Mouse (Mus musculus): Measurements from ENCODE around the gene Pde7b. TPM values are rescaled to one million over a fixed set of nuclear protein-coding genes. Genes with fewer than 3 reads are reported as not detected.

Gene Pde7b
- polyA plus RNA-seq, 1 experiment from 2014 or later, result 5.0 TPM

DNA sequence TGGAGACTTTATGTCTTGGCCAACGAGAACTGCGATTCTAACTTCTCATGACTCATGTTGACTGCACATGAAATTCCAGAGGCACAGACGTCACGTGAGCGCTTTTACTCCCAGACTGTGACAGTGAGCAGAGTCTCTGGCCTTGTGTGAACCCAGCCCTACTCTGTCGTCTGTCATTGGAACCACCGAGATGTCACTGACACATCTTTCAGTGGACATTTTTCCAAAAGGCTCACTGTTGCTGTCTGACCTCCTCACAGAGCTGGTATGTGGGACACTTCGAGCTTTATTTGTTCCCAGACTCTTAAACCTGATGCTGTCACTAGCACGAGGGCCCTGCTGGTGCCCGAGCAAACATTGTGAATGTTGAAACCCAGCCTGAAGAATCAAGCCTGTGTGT lies 315.7 kb downstream of the Pde7b start:
- ATAC-seq (peak; percentile 92), DNase-seq (ENCODE audit: low spot score) (peak; percentile 96)
- no peak for TF ChIP-seq CTCF (IDR thresholded peaks at IDR 0.05)
- TF ChIP-seq EP300 (IDR thresholded peaks at IDR 0.05), result peak; percentile 73; the same call in 1 of the 2 replicates
- WGBS, result 20% methylated on average over 10 of the region's 10 CpGs
- Histone ChIP-seq H3K36me3 (ENCODE audit: insufficient read depth, low read length) (no peaks in the 10 kb centered on the region), H3K27ac (ENCODE audit: low read length) (peak overlapping the region; percentile 83), H3K4me1 (ENCODE audit: insufficient read depth, low read depth, low read length) (peaks cover 6% of the 10 kb centered on the region; the same call in 1 of the 2 replicates), H3K9ac (replicated peaks; ENCODE audit: low read depth) (no peak overlapping the region), H3K27me3 (replicated peaks; ENCODE audit: insufficient read depth, low read length) (no peaks in the 10 kb centered on the region), H3K4me3 (ENCODE audit: low read depth, low read length) (no peak overlapping the region), H3K4me2 (replicated peaks; ENCODE audit: low read depth, low read length) (no peak overlapping the region), H3K9me3 (ENCODE audit: low read length) (no peaks in the 10 kb centered on the region)

DNA sequence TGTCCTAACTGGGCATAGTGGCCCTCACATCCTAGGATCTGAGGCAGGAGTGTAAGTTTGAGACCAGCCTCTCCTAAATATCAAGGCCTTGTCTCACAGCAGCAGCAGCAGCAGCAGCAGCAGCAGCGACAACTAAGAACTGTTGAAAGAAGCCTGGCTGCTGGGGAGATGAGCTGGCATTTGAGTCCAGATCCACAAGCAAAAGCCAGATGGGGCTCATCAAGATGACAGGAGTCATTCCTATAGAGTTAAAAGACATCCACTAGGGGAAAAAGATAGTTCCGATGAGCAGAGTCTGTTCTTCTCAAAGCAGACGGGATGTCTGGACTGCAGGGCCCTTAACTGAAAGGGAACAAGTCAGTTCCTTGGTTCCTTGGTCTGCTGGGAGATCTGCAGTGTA lies 316.5 kb downstream of the Pde7b start:
- no peak overlapping the region for H3K9ac ChIP-seq (replicated peaks; ENCODE audit: low read depth)

DNA sequence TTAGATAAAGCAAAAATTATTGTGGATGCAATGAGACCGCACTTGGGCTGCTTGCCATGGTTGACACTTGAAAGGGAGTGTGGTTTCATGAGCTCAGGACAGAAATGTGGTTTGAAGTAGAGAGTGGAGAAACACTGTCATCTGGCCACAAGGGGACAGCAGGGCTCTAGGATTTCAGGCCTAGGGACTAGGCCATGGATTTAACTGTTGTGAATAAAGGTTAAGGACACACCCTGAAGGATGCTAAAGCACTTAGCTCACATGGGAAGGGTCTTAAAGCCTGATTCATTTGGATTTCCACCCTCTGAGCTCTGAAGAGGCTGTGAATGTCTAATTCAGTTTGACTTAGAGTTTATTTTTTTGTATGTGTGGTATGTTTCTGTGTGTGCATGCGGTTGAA lies 319.4 kb downstream of the Pde7b start:
- no peaks in the 10 kb centered on the region for H3K9me3 ChIP-seq (ENCODE audit: low read length)
- TF ChIP-seq EP300 (IDR thresholded peaks at IDR 0.05) (0 out of 2 replicates have a peak, but pooled peaks have one; percentile 7), CTCF (IDR thresholded peaks at IDR 0.05) (peak; percentile 99)
- WGBS, result 70% methylated on average over 2 of the region's 2 CpGs
- peaks cover 6% of the 10 kb centered on the region; the same call in 1 of the 2 replicates for H3K4me1 ChIP-seq (ENCODE audit: insufficient read depth, low read depth, low read length)
- no peak overlapping the region for H3K9ac ChIP-seq (replicated peaks; ENCODE audit: low read depth)
- no peak overlapping the region for H3K4me2 ChIP-seq (replicated peaks; ENCODE audit: low read depth, low read length)
- no peaks in the 10 kb centered on the region for H3K36me3 ChIP-seq (ENCODE audit: insufficient read depth, low read length)
- DNase-seq (ENCODE audit: low spot score), result peak; percentile 89
- no peak overlapping the region for H3K27ac ChIP-seq (ENCODE audit: low read length)
- peak; percentile 29; the same call in 1 of the 2 replicates for ATAC-seq
- no peak overlapping the region for H3K4me3 ChIP-seq (ENCODE audit: low read depth, low read length)
- no peaks in the 10 kb centered on the region for H3K27me3 ChIP-seq (replicated peaks; ENCODE audit: insufficient read depth, low read length)

More for the DNA sequence above, 316.5 kb downstream of the Pde7b start:
- Histone ChIP-seq H3K9me3 (ENCODE audit: low read length) (no peaks in the 10 kb centered on the region), H3K4me2 (replicated peaks; ENCODE audit: low read depth, low read length) (no peak overlapping the region), H3K4me1 (ENCODE audit: insufficient read depth, low read depth, low read length) (peaks cover 6% of the 10 kb centered on the region; the same call in 1 of the 2 replicates), H3K36me3 (ENCODE audit: insufficient read depth, low read length) (no peaks in the 10 kb centered on the region), H3K27me3 (replicated peaks; ENCODE audit: insufficient read depth, low read length) (no peaks in the 10 kb centered on the region), H3K4me3 (ENCODE audit: low read depth, low read length) (no peak overlapping the region), H3K27ac (ENCODE audit: low read length) (peak overlapping the region; percentile 83)
- 43% methylated on average over 3 of the region's 3 CpGs for WGBS
- DNase-seq (ENCODE audit: low spot score) (peak; percentile 69), ATAC-seq (peak; percentile 14; the same call in 1 of the 2 replicates)
- TF ChIP-seq CTCF (IDR thresholded peaks at IDR 0.05) (peak; percentile 35; the same call in 1 of the 2 replicates), EP300 (IDR thresholded peaks at IDR 0.05) (no peak)

DNA sequence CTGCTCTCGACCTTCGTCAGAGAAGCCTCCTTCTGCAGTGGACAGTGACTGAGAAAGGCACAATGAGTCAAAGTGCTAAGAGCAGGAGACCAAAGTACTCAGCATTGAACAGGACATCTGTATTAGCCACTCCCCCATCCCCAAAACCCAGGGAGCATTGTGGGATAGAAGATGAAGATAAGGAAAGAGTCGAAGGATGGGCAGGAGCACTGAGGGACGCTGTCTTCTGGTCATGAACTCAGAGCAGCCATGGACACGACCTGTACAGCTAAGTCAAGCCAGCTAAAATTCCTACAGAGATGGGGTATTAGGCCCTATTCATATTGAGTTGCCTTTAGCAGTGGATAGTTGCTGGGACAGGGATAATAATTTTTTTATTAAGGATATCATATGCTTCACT lies 321.9 kb downstream of the Pde7b start:
- DNase-seq (ENCODE audit: low spot score) (no peak), ATAC-seq (no peak)
- Histone ChIP-seq H3K9ac (replicated peaks; ENCODE audit: low read depth) (no peak overlapping the region), H3K27me3 (replicated peaks; ENCODE audit: insufficient read depth, low read length) (no peaks in the 10 kb centered on the region), H3K27ac (ENCODE audit: low read length) (no peak overlapping the region), H3K9me3 (ENCODE audit: low read length) (no peaks in the 10 kb centered on the region), H3K36me3 (ENCODE audit: insufficient read depth, low read length) (no peaks in the 10 kb centered on the region), H3K4me3 (ENCODE audit: low read depth, low read length) (no peak overlapping the region), H3K4me2 (replicated peaks; ENCODE audit: low read depth, low read length) (no peak overlapping the region), H3K4me1 (ENCODE audit: insufficient read depth, low read depth, low read length) (no peaks in the 10 kb centered on the region)
- TF ChIP-seq CTCF (IDR thresholded peaks at IDR 0.05) (no peak), EP300 (IDR thresholded peaks at IDR 0.05) (no peak)
- WGBS, result 83% methylated on average over 5 of the region's 5 CpGs

DNA sequence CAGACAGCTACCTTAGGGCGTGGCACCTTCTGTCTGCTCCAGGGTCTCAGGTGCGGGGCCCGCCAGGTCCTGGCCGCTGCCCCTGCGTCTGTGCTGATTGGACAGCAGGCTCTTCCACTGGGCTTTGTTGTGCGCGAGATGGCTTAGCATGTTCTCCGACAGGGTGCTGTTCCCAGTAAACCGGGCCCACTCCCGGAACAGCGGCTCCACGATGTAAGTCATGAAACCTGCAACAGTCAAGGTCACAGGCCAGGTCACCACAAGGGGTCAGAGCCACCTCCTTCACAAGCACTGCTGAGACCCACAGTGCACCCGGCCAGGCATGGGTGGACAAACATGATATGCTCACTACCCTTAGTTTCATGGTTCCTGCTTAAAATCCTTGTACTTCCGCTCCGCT lies 324.5 kb downstream of the Pde7b start:
- 67% methylated on average over 15 of the region's 15 CpGs for WGBS
- ATAC-seq (no peak), DNase-seq (ENCODE audit: low spot score) (no peak)
- no peak for TF ChIP-seq CTCF (IDR thresholded peaks at IDR 0.05)
- TF ChIP-seq EP300 (IDR thresholded peaks at IDR 0.05), result no peak
- no peak overlapping the region for H3K9ac ChIP-seq (replicated peaks; ENCODE audit: low read depth)
- no peak overlapping the region for H3K4me3 ChIP-seq (ENCODE audit: low read depth, low read length)
- no peaks in the 10 kb centered on the region for H3K36me3 ChIP-seq (ENCODE audit: insufficient read depth, low read length)
- H3K4me1 ChIP-seq (ENCODE audit: insufficient read depth, low read depth, low read length), result no peaks in the 10 kb centered on the region
- no peaks in the 10 kb centered on the region for H3K27me3 ChIP-seq (replicated peaks; ENCODE audit: insufficient read depth, low read length)
- no peak overlapping the region for H3K27ac ChIP-seq (ENCODE audit: low read length)
- no peaks in the 10 kb centered on the region for H3K9me3 ChIP-seq (ENCODE audit: low read length)
- no peak overlapping the region for H3K4me2 ChIP-seq (replicated peaks; ENCODE audit: low read depth, low read length)

DNA sequence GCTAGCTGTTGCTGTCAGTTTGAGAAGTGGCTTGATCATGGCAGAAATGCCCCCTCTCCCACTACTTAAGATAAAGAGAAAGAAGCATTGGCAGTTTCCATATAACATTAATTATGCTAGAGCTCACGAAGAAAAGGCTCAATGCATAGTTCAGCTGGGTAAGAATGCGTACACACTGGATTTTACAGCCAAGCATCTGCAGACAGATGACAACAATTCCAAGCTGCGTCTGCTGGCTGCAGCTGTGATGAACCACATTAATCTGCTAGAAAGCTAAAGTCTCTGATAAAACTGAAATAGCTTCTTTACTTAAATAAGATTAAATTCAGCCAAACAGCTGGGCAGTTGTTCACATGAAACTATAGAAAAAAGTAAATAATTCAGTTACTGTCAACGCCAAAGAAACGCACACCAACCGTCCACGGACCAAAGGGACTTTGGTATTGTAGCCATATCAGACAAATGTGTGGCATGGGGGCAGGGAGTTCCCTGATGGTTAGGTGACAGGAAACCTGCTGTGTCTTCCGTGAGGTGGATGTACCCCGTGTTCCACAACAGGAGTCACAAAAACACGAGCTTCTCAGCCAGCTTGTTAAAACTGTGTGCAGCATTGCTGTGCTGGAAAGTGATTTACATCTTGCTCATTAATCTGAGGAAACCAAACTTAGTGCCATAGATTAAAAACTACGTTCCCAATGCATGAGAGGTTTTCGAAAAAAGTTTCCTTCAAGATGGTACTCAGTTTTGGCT lies 326.1 kb downstream of the Pde7b start:
- TF ChIP-seq EP300 (IDR thresholded peaks at IDR 0.05) (no peak), CTCF (IDR thresholded peaks at IDR 0.05) (no peak)
- WGBS, result 48% methylated on average over 12 of the region's 12 CpGs
- ATAC-seq (no peak), DNase-seq (ENCODE audit: low spot score) (no peak)
- no peak overlapping the region for H3K9ac ChIP-seq (replicated peaks; ENCODE audit: low read depth)
- H3K27ac ChIP-seq (ENCODE audit: low read length), result no peak overlapping the region
- H3K27me3 ChIP-seq (replicated peaks; ENCODE audit: insufficient read depth, low read length), result no peaks in the 10 kb centered on the region
- H3K4me2 ChIP-seq (replicated peaks; ENCODE audit: low read depth, low read length), result peak overlapping the region; percentile 22; the same call in 1 of the 2 replicates
- H3K4me3 ChIP-seq (ENCODE audit: low read depth, low read length), result no peak overlapping the region; the same call in 1 of the 2 replicates
- no peaks in the 10 kb centered on the region for H3K4me1 ChIP-seq (ENCODE audit: insufficient read depth, low read depth, low read length)
- H3K36me3 ChIP-seq (ENCODE audit: insufficient read depth, low read length), result no peaks in the 10 kb centered on the region
- no peaks in the 10 kb centered on the region for H3K9me3 ChIP-seq (ENCODE audit: low read length)
